Mouse (Mus musculus) CD4-positive, CD25-positive, alpha-beta regulatory T cell, adult 4 months (primary cell): ENCODE results near the gene Syngr4. TPM values are rescaled to one million over a fixed set of nuclear protein-coding genes. Genes with fewer than 3 reads are reported as not detected.

Source experiments
- ATAC-seq: one replicate; pipeline ENCODE4 v1.8.0; 2017
- polyA plus RNA-seq, 2 experiments: library from polyadenylated mRNA; unstranded; fragments of 100-300 nt; shearing (Covaris generic); gene quantifications; one replicate each; pipeline ENCODE4 v1.2.1; 2017

The Syngr4 gene
- polyA plus RNA-seq, 2 experiments from 2014 or later = not detected

GRCm38 (mm10) chr7:45865925-45866910 lies 30.3 kb downstream of the Syngr4 start:
- ATAC-seq = peak; percentile 83

GRCm38 (mm10) chr7:45864435-45864834 lies 32.1 kb downstream of the Syngr4 start:
- ATAC-seq = no peak

GRCm38 (mm10) chr7:45862804-45863203 lies 33.7 kb downstream of the Syngr4 start:
- ATAC-seq = no peak

- ATAC-seq = no peak
These were observed 37.5 kb downstream of the Syngr4 start for GRCm38 (mm10) chr7:45859008-45859407.

- ATAC-seq = no peak
These were observed 39.3 kb downstream of the Syngr4 start for GRCm38 (mm10) chr7:45856950-45857901.

- no peak for ATAC-seq
These were observed 43.4 kb downstream of the Syngr4 start for GRCm38 (mm10) chr7:45853089-45853488.

- no peak for ATAC-seq
These were observed 45.9 kb downstream of the Syngr4 start for GRCm38 (mm10) chr7:45850661-45851060.

- ATAC-seq = no peak
These were observed 48.0 kb downstream of the Syngr4 start for GRCm38 (mm10) chr7:45848447-45849027.

- no peak for ATAC-seq
These were observed 53.4 kb downstream of the Syngr4 start for GRCm38 (mm10) chr7:45842950-45843744.

Other genes with a start within 250 kb of the Syngr4 start
- gene Fut2, start 230.3 kb downstream of the Syngr4 start, polyA plus RNA-seq = not detected
- not detected for gene Ntn5, start 212.7 kb downstream of the Syngr4 start, polyA plus RNA-seq
- under 1 TPM in 1 of 2 experiments, not detected in 1; 0.30 TPM for gene Sec1, start 202.3 kb downstream of the Syngr4 start, polyA plus RNA-seq
- 1 to 10 TPM; 1.2 to 1.3 TPM for gene Car11, start 196.9 kb downstream of the Syngr4 start, polyA plus RNA-seq
- 1 to 10 TPM; 7.4 to 8.8 TPM for gene Dbp, start 191.6 kb downstream of the Syngr4 start, polyA plus RNA-seq
- gene Rpl18, start 181.3 kb downstream of the Syngr4 start, polyA plus RNA-seq = 1,000 to 10,000 TPM; 2,369 to 2,427 TPM
- 10 to 100 TPM; 15.2 to 21.1 TPM for gene Sphk2, start 178.7 kb downstream of the Syngr4 start, polyA plus RNA-seq
- not detected for gene Fam83e, start 175.5 kb downstream of the Syngr4 start, polyA plus RNA-seq
- not detected for gene Spaca4, start 170.9 kb downstream of the Syngr4 start, polyA plus RNA-seq
- gene Lmtk3, start 113.0 kb downstream of the Syngr4 start, polyA plus RNA-seq = not detected
- gene Sult2b1, start 112.0 kb downstream of the Syngr4 start, polyA plus RNA-seq = 1 to 10 TPM; 3.1 to 5.2 TPM
- 10 to 100 TPM; 20.8 to 21.4 TPM for gene Cyth2, start 82.1 kb downstream of the Syngr4 start, polyA plus RNA-seq
- not detected for gene Kcnj14, start 71.9 kb downstream of the Syngr4 start, polyA plus RNA-seq
- 10 to 100 TPM; 26.2 to 36.3 TPM for gene Grwd1, start 65.8 kb downstream of the Syngr4 start, polyA plus RNA-seq
- gene Kdelr1, start 23.9 kb downstream of the Syngr4 start, polyA plus RNA-seq = 10 to 100 TPM; 21.2 to 27.0 TPM
- gene Grin2d, start 18.3 kb downstream of the Syngr4 start, polyA plus RNA-seq = under 1 TPM in 1 of 2 experiments, not detected in 1; 0.23 TPM
- 1 to 10 TPM; 5.9 to 8.9 TPM for gene Tmem143, start 227 bp upstream of the Syngr4 start, polyA plus RNA-seq
- gene Emp3, start 24.7 kb upstream of the Syngr4 start, polyA plus RNA-seq = 100 to 1,000 TPM; 575 to 614 TPM
- gene Ccdc114, start 27.4 kb upstream of the Syngr4 start, polyA plus RNA-seq = 1 to 10 TPM; 2.9 to 3.7 TPM
- gene Abcc6, start 133.6 kb upstream of the Syngr4 start, polyA plus RNA-seq = not detected
- 10 to 100 TPM; 18.9 to 26.9 TPM for gene Nomo1, start 137.0 kb upstream of the Syngr4 start, polyA plus RNA-seq
- gene Kcnj11, start 204.1 kb upstream of the Syngr4 start, polyA plus RNA-seq = not detected